Mouse (Mus musculus) stomach, embryonic 16.5 days (tissue): ENCODE data around the gene Nup210l. TPM values are rescaled to one million over a fixed set of nuclear protein-coding genes. Genes with fewer than 3 reads are reported as not detected.
A peak's percentile ranks its signal among the peaks of the same experiment; 100 is the strongest.

Source experiments
- ATAC-seq: fragments of 200-750 bp; cut with Nextera tagmentation; 2 replicates; pipeline ENCODE4 v1.8.0; 2017; ENCODE audit warnings: moderate number of reproducible peaks, moderate TSS enrichment; ENCODE audit not compliant: insufficient read depth, low FRiP score
- H3K27ac ChIP-seq: fragments of 300-500 bp; sonication (generic); 2 replicates; pipeline ENCODE4 v1.5.1; 2014; ENCODE audit warnings: low read length
- H3K27me3 ChIP-seq: fragments of 300-500 bp; sonication (generic); 2 replicates; pipeline ENCODE4 v1.6.1; 2014; ENCODE audit warnings: low read length, control low read depth, mixed read lengths; ENCODE audit not compliant: control insufficient read depth, insufficient read depth
- H3K36me3 ChIP-seq: fragments of 300-500 bp; sonication (generic); 2 replicates; pipeline ENCODE4 v1.6.1; 2014; ENCODE audit warnings: low read length; ENCODE audit not compliant: control insufficient read depth, insufficient read depth
- H3K4me1 ChIP-seq: fragments of 300-500 bp; sonication (generic); 2 replicates; pipeline ENCODE4 v1.6.1; 2014; ENCODE audit warnings: low read length, control low read depth, mixed read lengths; ENCODE audit not compliant: control insufficient read depth, insufficient read depth
- H3K4me2 ChIP-seq: fragments of 300-500 bp; sonication (generic); 2 replicates; pipeline ENCODE4 v1.6.1; 2014; ENCODE audit warnings: low read depth, low read length, mixed read lengths
- H3K4me3 ChIP-seq: fragments of 300-500 bp; sonication (generic); replicated peaks from 2 replicates; pipeline ENCODE4 v1.5.1; 2014; ENCODE audit warnings: mild to moderate bottlenecking, low read length
- H3K9ac ChIP-seq: fragments of 300-500 bp; sonication (generic); 2 replicates; pipeline ENCODE4 v1.6.1; 2014; ENCODE audit warnings: low read length
- H3K9me3 ChIP-seq: fragments of 300-500 bp; sonication (generic); replicated peaks from 2 replicates; pipeline ENCODE4 v1.6.1; 2016; ENCODE audit warnings: low read length, control low read depth; ENCODE audit not compliant: control insufficient read depth
- WGBS: fragments of 180-500 bp; shearing (Covaris S2); extraction: QIAGEN DNeasy Blood & Tissue Kit; methylation state at CpG from one replicate; pipeline ENCODE4 v1.1.7; 2014; 5-methylcytosine and 5-hydroxymethylcytosine counted together
- polyA plus RNA-seq: library from polyadenylated mRNA; unstranded; fragments of >200 nt; fragmentation: Nextera tagmentation; extraction: Ambion mirVana; gene quantifications from 2 replicates; pipeline ENCODE4 v1.2.1, GENCODE M21; 2015

Gene Nup210l
- polyA plus RNA-seq, 1 experiment from 2014 or later = 0.28 TPM

DNA sequence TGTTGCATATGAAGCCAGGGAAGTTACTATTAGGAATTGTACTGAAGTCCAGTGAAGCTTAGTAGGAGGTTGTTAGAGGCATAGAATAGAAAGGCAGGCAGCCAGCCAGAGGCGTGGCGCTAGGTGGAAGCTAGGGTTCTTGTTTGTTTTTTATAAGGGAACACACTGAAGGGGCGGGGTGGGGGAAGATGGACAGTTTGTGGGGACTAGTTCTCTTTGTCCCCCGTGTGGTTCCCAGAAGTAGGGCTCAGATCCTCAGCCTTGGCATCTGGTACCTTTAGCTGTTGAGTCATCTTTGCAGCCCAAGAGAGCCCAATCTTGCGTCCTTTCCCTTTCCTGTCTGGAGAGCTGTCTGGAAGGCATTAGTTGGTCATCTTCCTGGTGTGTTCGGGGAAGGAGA, 18.7 kb upstream of the Nup210l start:
- no peak overlapping the region for H3K4me3 ChIP-seq
- peaks cover 21% of the 10 kb centered on the region; the same call in 1 of the 2 replicates for H3K36me3 ChIP-seq
- peak overlapping the region; percentile 91; the same call in 1 of the 2 replicates for H3K27ac ChIP-seq
- no peak overlapping the region for H3K9ac ChIP-seq
- WGBS = 62% methylated on average over 6 of the region's 6 CpGs
- no peaks in the 10 kb centered on the region for H3K27me3 ChIP-seq
- peaks cover 40% of the 10 kb centered on the region for H3K4me1 ChIP-seq
- H3K9me3 ChIP-seq = no peaks in the 10 kb centered on the region
- ATAC-seq = no peak
- H3K4me2 ChIP-seq = 0 out of 2 replicates have a peak overlapping the region, but pooled peaks have one; percentile 14

DNA sequence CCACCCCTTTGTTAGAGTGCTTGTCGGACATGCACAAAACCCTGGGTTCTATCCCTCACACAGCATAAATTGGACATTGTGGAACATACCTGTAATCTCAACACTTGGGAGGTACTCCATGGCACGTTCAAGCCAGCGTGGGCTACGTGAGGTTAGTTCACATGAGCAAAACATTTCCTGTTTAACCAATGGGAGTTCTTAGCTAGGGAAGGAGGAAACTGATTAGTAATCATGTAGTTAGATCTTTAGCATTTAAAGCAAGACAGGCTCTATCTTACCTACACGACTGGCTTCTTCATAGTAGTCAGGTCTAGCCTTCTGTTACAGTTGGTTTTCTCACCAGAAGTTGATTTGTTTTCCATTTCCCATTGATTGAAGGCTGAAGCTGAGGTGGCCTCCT, 17.9 kb upstream of the Nup210l start:
- no peaks in the 10 kb centered on the region for H3K9me3 ChIP-seq
- no peak overlapping the region for H3K4me2 ChIP-seq
- peaks cover 38% of the 10 kb centered on the region for H3K4me1 ChIP-seq
- WGBS = 82% methylated on average over 5 of the region's 5 CpGs
- no peak overlapping the region for H3K27ac ChIP-seq
- no peak for ATAC-seq
- H3K36me3 ChIP-seq = peaks cover 28% of the 10 kb centered on the region; the same call in 1 of the 2 replicates
- no peak overlapping the region for H3K4me3 ChIP-seq
- no peaks in the 10 kb centered on the region for H3K27me3 ChIP-seq
- H3K9ac ChIP-seq = no peak overlapping the region

DNA sequence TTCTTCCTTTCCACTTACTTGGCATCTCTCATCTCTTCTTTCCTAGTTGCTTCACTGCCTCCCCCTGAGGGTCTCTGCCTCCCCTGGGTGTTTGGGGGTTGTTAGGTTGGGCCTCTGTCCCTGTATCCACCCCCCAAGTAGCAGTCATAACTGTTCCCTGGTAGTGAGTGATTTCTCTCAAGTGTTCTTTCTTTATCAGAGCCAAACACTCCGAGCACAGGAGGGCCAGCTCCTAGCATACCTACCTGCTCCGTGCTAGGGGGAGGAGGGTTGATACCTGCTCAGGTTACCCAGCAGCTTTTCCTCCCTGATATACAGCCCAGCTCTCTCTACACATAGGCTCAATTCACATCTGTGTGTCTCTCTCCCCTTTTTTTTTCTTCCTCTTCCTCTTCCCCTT, 15.3 kb upstream of the Nup210l start:
- Histone ChIP-seq H3K27ac (no peak overlapping the region), H3K4me2 (no peak overlapping the region), H3K9ac (no peak overlapping the region), H3K36me3 (peaks cover 43% of the 10 kb centered on the region; the same call in 1 of the 2 replicates), H3K9me3 (no peaks in the 10 kb centered on the region), H3K27me3 (no peaks in the 10 kb centered on the region), H3K4me3 (no peak overlapping the region), H3K4me1 (peaks cover 18% of the 10 kb centered on the region)
- 76% methylated on average over 2 of the region's 2 CpGs for WGBS
- ATAC-seq = no peak

DNA sequence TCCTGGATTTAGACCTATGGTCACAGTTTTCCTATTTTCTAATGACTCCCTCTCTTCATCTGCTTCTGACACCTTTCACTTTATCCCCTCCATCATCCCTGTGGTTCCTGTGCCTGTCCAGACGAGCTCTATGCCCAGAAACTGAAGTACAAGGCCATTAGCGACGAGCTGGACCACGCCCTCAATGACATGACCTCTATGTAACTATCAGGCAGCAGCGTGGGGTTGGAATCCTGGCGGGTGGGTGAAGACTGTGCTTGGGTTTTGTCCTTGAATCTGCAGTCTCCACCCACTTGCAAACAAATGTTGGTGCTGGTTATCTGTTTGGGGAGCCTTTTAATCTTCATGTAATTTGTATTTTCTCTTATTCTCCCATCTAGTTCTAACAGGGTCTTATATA, 13.0 kb upstream of the Nup210l start:
- Histone ChIP-seq H3K27ac (no peak overlapping the region), H3K27me3 (no peaks in the 10 kb centered on the region), H3K9ac (no peak overlapping the region), H3K9me3 (no peaks in the 10 kb centered on the region), H3K4me1 (no peaks in the 10 kb centered on the region), H3K4me2 (no peak overlapping the region), H3K4me3 (no peak overlapping the region), H3K36me3 (peaks cover 46% of the 10 kb centered on the region; the same call in 1 of the 2 replicates)
- no peak for ATAC-seq
- 63% methylated on average over 6 of the region's 6 CpGs for WGBS

DNA sequence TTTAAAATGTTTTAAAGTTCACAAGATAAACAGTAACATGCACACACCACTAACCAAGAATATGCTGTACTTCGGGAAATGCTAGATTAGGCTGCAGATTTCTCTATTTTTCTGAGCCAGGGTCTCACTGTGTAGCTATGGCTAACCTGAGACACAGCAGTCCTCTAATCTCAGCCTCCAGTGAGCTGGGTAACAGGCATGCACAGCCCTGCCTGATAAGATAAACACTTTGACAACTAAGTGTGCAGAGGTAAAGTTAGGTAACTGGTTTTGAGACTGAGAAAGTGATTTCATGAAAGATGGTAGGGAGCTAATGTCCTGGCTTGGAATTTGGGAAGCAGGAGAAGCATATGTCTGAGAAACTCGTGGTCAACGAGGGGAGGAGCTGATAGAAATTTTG, 9.5 kb upstream of the Nup210l start:
- Histone ChIP-seq H3K27me3 (no peaks in the 10 kb centered on the region), H3K27ac (no peak overlapping the region), H3K4me2 (no peak overlapping the region), H3K4me3 (no peak overlapping the region), H3K9ac (no peak overlapping the region), H3K4me1 (no peaks in the 10 kb centered on the region), H3K9me3 (no peaks in the 10 kb centered on the region), H3K36me3 (peaks cover 32% of the 10 kb centered on the region; the same call in 1 of the 2 replicates)
- WGBS = 83% methylated on average over 3 of the region's 3 CpGs
- no peak for ATAC-seq

DNA sequence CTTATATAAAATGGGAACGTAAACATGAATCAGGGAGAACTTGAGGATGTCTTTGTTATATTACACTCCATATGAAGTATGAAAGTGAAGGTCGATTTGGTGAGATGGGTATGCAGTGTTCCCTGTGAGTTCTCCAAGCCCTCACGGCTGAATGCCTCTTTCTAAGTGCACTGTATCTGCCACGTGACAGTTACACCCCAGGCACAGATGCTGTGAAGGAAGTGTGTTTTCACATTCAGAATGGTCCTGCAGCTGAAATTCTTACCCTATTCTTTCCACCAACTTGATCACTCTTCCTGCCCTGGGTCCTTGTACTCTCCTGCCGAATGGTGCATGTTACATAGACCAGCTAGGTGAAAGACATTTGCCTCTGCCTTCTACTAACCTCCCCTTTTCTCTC, 6.0 kb upstream of the Nup210l start:
- H3K27ac ChIP-seq = no peak overlapping the region

DNA sequence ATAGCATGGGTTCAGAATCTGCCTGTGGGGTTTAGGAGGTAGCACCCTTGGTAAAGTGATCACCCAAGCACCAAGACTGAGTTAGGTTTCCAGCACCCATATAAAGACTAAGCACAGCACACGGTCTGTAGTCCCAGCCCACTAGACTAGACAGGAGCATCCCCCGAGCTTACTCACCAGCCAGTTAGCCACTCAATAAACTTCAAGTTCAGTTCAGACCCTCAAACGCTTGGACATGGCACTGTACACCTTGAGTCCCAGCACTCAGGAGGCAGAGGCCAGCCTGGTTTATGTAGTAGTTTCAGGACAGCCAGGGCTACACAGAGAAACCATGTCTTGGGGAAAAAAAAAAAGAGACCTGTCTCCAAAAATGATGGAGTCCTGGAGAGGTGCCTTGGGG, 2.9 kb upstream of the Nup210l start:
- Histone ChIP-seq H3K4me1 (no peaks in the 10 kb centered on the region), H3K27ac (no peak overlapping the region), H3K4me3 (no peak overlapping the region), H3K4me2 (no peak overlapping the region), H3K36me3 (0 out of 2 replicates have a peak, but pooled peaks cover 2% of the 10 kb centered on the region), H3K9me3 (no peaks in the 10 kb centered on the region), H3K9ac (no peak overlapping the region), H3K27me3 (no peaks in the 10 kb centered on the region)
- WGBS = 90% methylated on average over 3 of the region's 3 CpGs
- ATAC-seq = no peak

More for the DNA sequence above, 6.0 kb upstream of the Nup210l start:
- no peak overlapping the region for H3K4me2 ChIP-seq
- WGBS = 78% methylated on average over 5 of the region's 5 CpGs
- no peaks in the 10 kb centered on the region for H3K9me3 ChIP-seq
- H3K4me3 ChIP-seq = no peak overlapping the region
- H3K36me3 ChIP-seq = 0 out of 2 replicates have a peak, but pooled peaks cover 11% of the 10 kb centered on the region
- no peak for ATAC-seq
- H3K27me3 ChIP-seq = no peaks in the 10 kb centered on the region
- no peak overlapping the region for H3K9ac ChIP-seq
- H3K4me1 ChIP-seq = no peaks in the 10 kb centered on the region

DNA sequence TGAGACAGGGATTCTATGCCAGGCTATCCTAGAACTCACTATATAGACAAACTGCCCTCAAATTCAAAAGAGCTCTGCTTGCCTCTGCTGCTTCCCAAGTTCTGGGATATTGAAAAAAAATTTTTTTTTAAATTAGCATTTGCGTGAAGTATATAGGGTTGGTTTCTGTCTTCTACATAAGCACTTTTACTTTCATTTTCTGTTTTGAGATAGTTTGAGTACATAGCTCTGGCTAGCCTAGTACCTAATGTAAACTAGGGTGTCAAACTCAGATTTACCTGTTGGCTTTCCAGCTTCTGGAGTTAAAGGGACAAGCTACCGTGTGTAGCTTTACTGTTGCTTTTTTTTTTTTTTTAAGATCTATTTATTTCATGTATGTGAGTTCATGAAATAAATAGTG, 2.3 kb upstream of the Nup210l start:
- no peaks in the 10 kb centered on the region for H3K9me3 ChIP-seq
- 90% methylated on average over 2 of the region's 2 CpGs for WGBS
- H3K27ac ChIP-seq = no peak overlapping the region
- no peak overlapping the region for H3K9ac ChIP-seq
- no peaks in the 10 kb centered on the region for H3K27me3 ChIP-seq
- no peak overlapping the region for H3K4me2 ChIP-seq
- no peaks in the 10 kb centered on the region for H3K4me1 ChIP-seq
- ATAC-seq = no peak
- 0 out of 2 replicates have a peak, but pooled peaks cover 2% of the 10 kb centered on the region for H3K36me3 ChIP-seq
- H3K4me3 ChIP-seq = no peak overlapping the region

DNA sequence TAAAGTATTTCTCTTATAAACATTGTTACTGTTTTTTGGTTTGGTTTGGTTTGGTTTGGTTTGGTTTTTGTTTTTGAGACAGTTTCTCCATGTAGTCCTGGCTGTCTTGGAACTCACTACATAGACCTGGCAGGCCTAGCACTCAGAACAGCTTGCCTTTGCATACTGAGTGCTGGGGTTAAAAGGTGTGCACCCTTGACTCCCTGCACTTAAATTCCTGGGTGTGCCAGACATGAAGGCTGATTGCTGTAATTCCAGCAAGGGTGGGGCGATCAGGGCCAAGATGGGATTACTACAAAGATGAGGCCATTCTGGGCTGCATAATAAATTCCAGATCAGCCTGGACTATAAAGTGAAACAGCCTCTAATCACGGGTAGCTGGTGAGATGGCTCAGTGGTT, 1.7 kb upstream of the Nup210l start:
- Histone ChIP-seq H3K36me3 (0 out of 2 replicates have a peak, but pooled peaks cover 2% of the 10 kb centered on the region), H3K4me1 (no peaks in the 10 kb centered on the region), H3K4me2 (no peak overlapping the region), H3K9me3 (no peaks in the 10 kb centered on the region), H3K27ac (no peak overlapping the region), H3K9ac (no peak overlapping the region), H3K27me3 (no peaks in the 10 kb centered on the region), H3K4me3 (no peak overlapping the region)
- ATAC-seq = no peak
- WGBS = 73% methylated on average over 2 of the region's 2 CpGs
